Mouse (Mus musculus): ENCODE measurements around the gene Eno1.
A peak's percentile ranks its signal among the peaks of the same experiment; 100 is the strongest.

Gene Eno1

GRCm38 (mm10) chr4:150236521-150237481, at the start of gene Eno1:
Gene Eno1, plus strand, starts transcription at chr4:150236721.
- DNase-seq: peak; percentile 99 to 100

DNA sequence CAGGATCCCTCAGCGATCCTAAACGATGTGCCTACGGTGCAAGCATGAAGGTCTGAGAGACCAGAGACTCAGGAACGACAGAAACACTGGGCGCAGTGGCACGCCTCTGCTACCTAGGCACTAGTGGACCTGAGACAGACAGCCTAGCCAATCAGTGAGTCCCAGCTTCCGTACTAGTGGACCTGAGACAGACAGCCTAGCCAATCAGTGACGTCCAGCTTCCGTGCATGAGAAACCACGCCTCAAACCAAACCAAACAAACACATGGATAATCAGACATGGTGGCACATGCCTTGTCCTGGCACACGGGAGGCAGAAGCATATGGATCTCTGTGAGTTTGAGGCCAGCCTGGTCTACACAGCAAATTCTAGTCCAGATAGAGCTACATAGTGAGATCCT, 48.3 kb upstream of the Eno1 start:
- no peak for DNase-seq

- DNase-seq: no peak
Observed at GRCm38 (mm10) chr4:150192199-150192598, 44.3 kb upstream of the Eno1 start.

DNA sequence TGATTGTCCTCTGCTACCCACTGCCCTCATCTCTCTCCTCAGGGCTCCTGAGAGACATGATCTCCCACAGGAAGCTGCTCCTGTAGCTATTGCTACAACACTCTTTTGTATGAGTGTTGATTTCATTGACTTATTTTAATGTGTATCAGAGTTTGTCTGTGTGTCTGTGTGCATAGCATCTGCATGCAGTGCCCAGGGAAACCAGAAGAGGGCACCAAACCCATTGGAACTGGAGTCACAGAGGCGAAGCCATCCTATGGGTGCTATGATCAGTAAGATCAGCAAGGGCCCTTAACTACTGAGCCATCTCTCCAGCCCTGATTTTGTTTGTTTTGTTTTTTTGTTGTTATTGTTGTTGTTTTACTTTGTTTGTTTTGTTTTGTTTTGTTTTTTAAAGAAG, 42.6 kb upstream of the Eno1 start:
- peak; percentile 68 to 85 for DNase-seq

DNA sequence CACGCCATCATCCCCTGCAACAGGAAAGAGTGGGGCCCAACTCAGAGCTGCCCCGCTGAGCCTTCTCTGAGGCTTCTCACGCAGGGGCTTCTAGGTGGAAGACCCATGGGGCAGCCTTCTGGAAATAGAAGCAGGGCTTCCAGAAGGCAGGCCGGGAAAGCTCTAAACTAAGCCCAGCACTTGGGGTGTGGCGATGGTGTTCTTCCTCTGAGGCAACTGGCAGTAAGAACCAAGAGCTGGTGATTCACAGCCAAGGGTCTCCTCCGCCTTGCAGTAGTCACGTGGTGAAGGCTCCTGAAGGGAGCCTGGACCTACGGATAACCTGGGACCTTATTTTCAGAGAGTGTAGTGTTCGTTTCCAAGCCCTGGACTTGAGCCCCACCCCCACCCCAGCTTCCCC, 38.3 kb upstream of the Eno1 start:
- DNase-seq: no peak

- no peak for DNase-seq
Observed at GRCm38 (mm10) chr4:150201232-150201631, 35.3 kb upstream of the Eno1 start, which contains the start of gene Car6. Gene Car6, minus strand, starts transcription at chr4:150201332.

DNA sequence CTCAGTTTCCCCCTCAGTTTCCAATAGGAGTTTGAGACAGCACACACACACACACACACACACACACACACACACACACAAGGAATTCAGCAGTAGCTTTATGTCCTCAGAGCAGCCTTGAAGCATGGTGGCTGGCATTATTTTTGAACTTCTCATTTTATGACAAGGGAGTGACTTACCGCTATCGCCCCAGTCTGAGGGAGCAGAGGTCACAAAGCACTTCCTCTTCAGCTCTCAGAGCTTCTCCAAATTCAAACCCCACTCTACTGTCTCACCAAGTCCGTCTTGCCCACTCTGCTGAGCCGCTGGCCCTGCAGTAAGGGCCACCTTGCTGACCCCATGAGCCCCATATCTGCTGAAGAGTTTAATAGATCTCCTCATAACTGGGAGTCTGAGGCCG, 33.8 kb upstream of the Eno1 start:
- no peak for DNase-seq

DNA sequence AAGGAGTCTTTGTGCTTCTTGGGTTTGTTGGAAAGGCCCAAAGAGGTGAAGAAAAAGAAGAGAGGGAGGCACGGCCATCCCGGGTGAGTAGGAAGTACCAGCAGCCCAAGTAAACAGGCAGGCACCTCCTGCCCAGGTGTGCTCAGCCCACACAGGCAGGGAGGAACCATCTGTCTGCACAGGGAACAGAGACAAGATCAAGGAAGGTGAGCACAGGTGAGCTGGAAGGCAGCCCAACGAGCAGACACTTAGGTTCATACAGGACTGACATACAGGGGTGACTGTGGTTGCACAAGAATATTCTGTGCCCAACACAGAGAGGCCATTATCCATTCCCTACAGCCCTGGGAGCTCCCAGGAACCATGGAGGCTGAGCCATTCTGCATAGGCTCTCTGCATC, 31.6 kb upstream of the Eno1 start:
- no peak for DNase-seq

DNA sequence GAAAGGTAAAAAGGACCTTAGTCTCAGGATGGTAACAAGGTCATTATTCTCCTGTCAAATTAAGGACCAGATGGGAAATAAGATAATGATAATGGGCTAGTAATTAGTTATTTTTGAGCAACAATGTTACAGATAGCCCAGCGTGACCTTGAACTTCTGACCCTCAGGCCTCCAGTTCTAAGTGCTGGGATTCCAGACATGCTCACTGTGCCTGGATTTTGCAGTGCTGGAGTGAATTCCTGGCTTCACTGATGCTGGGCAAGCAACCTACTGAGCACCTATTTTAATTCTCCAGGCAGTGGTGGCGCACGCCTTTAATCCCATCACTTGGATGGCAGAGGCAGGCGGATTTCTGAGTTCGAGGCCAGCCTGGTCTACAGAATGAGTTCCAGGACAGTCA, 26.8 kb upstream of the Eno1 start:
- no peak for DNase-seq

- DNase-seq: no peak
Observed at GRCm38 (mm10) chr4:150210306-150210705, 26.2 kb upstream of the Eno1 start.

- DNase-seq: no peak
Observed at GRCm38 (mm10) chr4:150211930-150212552, 24.5 kb upstream of the Eno1 start.

- peak; percentile 38 to 50 for DNase-seq
Observed at GRCm38 (mm10) chr4:150212553-150212971, 24.0 kb upstream of the Eno1 start.

DNA sequence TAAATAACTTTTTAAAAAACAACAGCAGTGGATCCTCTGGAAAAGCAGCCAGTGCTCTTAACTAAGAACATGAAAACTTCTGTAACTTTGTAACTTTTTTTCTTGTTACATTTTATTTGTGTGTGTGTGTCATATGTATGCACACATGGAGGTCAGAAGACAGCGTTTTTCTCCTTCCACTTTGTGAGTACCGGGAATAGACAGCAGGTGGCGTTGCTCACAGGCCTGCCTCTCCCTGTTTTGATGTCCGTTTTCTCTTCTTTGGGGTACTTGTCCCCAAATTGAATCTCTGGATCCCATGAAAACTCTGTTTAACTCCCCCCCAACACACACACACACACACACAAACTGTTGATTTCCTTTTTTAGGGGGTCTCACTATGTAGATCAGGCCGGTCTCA, 22.6 kb upstream of the Eno1 start:
- no peak for DNase-seq

DNA sequence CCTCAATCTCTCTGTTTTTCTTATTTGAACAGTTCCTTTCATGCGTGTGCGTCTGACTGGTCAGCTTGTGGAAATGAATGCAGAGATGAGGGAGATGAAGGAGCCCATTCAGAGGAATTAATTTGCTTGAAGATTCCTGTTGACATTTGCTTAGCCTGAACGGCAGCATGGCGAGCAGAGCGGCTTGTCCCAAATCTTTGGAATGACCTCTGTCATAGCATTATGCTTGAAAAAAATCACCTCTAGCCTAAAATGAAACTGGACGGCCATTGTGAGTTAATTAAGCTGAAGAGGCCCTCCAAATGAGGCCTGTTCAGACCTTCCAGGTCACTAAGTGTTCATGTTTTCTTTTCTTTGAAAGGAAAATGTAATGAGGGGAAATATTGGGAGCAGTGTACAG, 20.1 kb upstream of the Eno1 start:
- no peak for DNase-seq

GRCm38 (mm10) chr4:150217042-150217554, 19.4 kb upstream of the Eno1 start:
- DNase-seq: no peak

- DNase-seq: no peak
Observed at GRCm38 (mm10) chr4:150217935-150218334, 18.6 kb upstream of the Eno1 start.

- DNase-seq: peak; percentile 79 to 86
Observed at GRCm38 (mm10) chr4:150219501-150220292, 16.8 kb upstream of the Eno1 start.

- DNase-seq: no peak
Observed at GRCm38 (mm10) chr4:150220584-150220983, 15.9 kb upstream of the Eno1 start.

DNA sequence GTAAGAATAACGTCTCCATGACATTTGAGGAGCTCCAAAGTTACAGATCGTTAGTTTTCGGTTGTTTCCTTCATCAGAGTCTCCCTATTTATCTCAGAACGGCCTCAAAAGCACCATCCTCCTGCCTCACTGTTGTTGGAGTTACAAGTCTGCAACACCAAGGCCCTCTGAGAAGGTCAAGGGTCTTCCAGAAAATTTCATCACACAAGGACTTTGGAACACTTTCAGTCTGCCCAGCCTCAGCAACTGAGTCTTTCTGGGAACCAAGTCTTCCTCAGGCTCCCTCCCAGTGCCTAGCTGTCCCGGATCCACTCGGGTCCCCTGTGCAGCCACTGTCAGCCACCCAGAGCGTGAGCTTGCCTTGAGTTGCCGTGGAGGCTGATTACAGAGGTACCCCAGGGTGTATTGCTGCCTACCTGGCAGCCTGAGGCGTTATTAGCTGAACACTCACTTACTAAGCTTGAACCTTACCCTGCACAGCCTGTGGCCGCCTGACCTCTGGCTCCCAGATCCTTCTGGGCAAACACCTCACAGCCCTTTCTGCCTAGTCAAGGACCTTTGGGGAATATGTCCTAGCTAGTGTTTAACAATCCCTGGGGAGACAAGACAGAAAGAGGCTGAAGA, 15.4 kb upstream of the Eno1 start:
- no peak for DNase-seq

- DNase-seq: no peak
Observed at GRCm38 (mm10) chr4:150223830-150224229, 12.7 kb upstream of the Eno1 start.

GRCm38 (mm10) chr4:150225700-150226099, 10.8 kb upstream of the Eno1 start:
- DNase-seq: no peak

Data from cerebellum, postnatal 14 days (tissue).